Mouse (Mus musculus): ENCODE results near the gene Rpl36.
A peak's percentile ranks its signal among the peaks of the same experiment; 100 is the strongest.

Rpl36 gene

DNA sequence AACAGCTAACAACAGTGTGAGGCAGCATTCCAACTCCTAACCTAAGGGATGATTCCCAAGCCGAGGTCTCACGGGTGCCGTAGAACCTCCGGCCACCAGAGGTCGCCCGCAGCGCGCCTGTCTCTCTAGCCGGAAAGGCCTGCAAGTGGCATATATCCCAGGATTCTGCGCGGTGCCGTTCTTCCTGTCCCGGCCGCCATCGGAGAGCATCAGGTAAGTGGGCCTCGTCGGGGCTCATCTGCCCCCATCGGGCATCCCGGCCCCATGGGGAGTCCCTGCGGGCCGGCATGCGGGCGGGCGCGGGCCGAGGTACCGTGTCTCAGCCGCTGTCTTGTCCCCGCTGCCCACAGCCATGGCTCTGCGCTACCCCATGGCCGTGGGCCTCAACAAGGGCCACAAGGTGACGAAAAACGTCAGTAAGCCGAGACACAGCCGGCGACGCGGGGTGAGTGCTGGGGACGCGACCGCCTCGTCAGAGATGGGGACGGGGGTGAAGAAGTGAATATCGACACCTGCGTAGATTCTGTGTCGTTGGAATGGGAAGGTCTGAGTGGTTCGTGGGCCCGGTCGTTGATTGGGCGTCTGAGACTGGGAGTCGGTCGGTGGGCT lies at the start of gene Rpl36:
TSS of gene Rpl36 (plus strand) at position 181 of the 609 bp plus-strand sequence.
- DNase-seq (ENCODE audit: extremely low read depth, low read depth, low spot score), result no peak

GRCm38 (mm10) chr17:56566293-56566692 lies 46.9 kb upstream of the Rpl36 start:
- DNase-seq (ENCODE audit: extremely low read depth, low read depth, low spot score), result no peak

GRCm38 (mm10) chr17:56566918-56567317 lies 46.3 kb upstream of the Rpl36 start:
- no peak for DNase-seq (ENCODE audit: extremely low read depth, low read depth, low spot score)

- DNase-seq (ENCODE audit: extremely low read depth, low read depth, low spot score), result no peak
Observed at GRCm38 (mm10) chr17:56567370-56567769, 45.8 kb upstream of the Rpl36 start.

DNA sequence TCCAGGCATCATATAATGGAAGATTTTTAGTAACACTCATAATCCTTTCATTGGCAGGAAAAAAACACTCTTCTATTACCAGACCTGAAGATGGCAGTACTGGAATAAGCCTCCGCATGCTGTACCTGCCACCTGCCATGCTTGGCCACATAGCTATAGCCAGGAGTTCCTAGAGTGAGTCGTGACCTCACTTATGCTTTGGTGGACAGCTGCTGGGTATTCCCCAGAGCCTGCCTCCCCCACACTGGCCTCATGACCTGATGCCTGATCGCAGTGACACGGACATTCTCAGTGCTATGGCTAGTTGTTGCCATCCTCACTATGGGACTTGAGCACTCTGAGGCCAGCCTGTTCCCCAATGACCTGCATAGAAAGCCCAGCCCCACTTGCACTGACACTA lies 42.9 kb upstream of the Rpl36 start:
- DNase-seq (ENCODE audit: extremely low read depth, low read depth, low spot score), result no peak

- no peak for DNase-seq (ENCODE audit: extremely low read depth, low read depth, low spot score)
Observed at GRCm38 (mm10) chr17:56572154-56572553, 41.1 kb upstream of the Rpl36 start.

GRCm38 (mm10) chr17:56572939-56573338 lies 40.3 kb upstream of the Rpl36 start:
- no peak for DNase-seq (ENCODE audit: extremely low read depth, low read depth, low spot score)

DNA sequence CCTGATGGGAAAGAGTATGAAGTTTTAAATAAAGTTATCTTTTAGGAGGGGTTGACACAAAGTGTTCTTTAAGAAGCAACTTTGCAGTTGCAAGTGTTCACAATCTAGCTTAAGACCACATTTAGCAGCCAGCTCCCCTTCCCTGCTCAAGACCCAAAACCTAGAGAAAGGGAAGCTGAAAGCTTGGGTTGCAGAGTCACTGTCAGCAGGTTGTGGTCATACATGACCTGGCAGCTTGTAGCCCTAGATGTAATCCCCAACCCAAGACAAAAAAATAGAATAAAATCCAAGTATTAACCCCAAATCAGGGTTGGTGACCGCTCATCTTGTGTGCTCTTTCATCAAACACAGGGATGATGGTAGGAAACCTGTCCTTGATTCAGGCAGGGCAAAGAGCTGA lies 30.1 kb upstream of the Rpl36 start:
- DNase-seq (ENCODE audit: extremely low read depth, low read depth, low spot score), result no peak

DNA sequence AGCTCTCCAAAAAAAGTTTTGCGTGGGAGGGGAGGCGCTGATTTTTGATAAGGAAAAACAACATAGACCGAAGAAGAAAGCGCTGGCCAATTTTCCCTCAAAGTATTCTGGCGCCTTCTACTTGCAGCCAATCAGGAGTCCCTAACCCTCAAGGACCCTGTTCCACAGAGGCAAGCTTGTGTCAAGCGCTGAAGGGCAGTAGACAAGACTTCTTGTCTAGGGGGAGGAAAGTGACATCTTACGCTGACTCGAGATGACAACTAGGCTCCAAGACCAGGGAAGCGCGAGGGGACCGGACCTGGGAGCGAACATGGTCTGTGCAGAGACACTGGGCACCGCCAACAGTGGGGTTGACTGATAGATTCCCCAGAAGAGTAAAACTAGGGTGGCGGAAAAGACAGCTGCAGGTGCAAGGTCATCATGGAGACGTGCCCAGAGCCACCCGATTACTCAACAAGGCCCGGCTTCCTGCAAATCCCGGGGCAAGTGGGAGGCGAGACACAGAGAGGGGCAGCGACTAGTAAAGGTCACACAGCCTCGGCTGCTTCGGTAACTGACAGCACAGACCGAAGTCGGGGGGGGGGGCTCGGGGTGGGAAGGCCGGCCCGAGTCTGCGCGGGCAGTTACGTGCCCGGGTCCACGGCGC lies 29.5 kb upstream of the Rpl36 start:
- no peak for DNase-seq (ENCODE audit: extremely low read depth, low read depth, low spot score)

DNA sequence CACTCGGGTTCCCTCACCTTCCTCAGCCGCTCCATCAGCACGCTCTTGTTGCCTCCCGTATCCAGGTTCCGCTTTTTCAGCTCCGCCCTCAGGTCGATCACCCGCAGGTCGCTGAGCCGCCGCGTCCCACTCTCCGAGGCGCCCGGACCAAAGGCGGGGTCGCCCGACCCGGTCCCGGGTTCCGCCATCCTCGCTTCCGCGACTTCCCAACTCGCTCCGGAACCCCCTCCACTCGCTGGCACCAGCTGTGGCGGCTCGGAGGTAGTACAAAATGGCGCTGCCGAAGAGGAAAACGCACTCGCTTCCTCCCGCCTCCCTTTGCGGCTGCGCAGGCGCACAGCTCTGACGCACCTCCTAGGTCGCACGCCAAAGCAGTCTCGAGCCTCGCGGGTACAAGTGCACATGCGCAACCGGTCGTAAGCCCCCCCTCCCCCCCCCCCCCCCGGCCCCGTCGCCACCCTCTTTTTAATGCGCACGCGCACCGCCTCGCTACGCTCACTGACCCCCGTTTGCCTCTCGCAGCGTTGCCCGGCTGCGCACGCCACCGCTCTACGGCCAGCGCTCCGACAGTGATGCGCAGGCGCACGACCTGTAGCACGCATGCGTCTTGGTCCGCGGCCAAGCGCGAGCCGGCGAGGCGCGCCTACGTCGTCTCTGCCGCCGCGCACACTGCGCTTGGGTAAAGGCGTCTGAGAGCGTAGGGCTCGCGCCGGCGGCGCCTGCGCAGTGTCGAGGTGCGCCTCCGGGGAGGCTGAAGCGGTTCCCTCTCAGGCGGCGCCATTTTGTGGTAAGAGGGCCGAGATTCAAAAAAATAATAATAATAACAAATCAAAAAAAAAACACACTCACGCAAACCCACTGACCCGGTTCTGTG lies 28.7 kb upstream of the Rpl36 start, which contains the start of the genes Safb2 and Safb:
TSS of gene Safb2 (minus strand) at position 329 of the 874 bp plus-strand sequence.
TSS of gene Safb (plus strand) at position 569 of the 874 bp plus-strand sequence.
- DNase-seq (ENCODE audit: extremely low read depth, low read depth, low spot score), result peak; percentile 59

- DNase-seq (ENCODE audit: extremely low read depth, low read depth, low spot score), result no peak
Observed at GRCm38 (mm10) chr17:56585171-56585821, 27.9 kb upstream of the Rpl36 start.

GRCm38 (mm10) chr17:56587773-56588172 lies 25.4 kb upstream of the Rpl36 start:
- DNase-seq (ENCODE audit: extremely low read depth, low read depth, low spot score), result no peak

DNA sequence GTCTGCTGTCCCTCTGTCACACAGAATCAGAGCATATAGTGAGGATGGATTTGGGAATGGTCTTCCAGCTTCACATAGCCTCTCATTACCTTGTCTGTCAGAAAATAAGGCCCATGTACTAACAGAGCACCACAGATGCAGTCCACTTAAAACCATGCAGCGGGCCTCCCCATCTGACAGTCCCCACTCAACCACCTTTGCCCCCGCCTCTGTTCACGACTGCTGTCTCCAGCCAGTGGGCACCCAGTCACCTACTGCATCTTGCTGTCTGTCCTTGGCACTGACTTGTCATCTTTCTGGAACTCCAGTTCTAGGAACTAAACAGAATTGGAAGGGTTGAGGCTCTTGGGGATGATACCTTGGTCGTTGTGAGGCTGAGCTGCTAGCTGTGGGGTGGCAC lies 24.3 kb upstream of the Rpl36 start:
- no peak for DNase-seq (ENCODE audit: extremely low read depth, low read depth, low spot score)

- no peak for DNase-seq (ENCODE audit: extremely low read depth, low read depth, low spot score)
Observed at GRCm38 (mm10) chr17:56592553-56592952, 20.7 kb upstream of the Rpl36 start.

DNA sequence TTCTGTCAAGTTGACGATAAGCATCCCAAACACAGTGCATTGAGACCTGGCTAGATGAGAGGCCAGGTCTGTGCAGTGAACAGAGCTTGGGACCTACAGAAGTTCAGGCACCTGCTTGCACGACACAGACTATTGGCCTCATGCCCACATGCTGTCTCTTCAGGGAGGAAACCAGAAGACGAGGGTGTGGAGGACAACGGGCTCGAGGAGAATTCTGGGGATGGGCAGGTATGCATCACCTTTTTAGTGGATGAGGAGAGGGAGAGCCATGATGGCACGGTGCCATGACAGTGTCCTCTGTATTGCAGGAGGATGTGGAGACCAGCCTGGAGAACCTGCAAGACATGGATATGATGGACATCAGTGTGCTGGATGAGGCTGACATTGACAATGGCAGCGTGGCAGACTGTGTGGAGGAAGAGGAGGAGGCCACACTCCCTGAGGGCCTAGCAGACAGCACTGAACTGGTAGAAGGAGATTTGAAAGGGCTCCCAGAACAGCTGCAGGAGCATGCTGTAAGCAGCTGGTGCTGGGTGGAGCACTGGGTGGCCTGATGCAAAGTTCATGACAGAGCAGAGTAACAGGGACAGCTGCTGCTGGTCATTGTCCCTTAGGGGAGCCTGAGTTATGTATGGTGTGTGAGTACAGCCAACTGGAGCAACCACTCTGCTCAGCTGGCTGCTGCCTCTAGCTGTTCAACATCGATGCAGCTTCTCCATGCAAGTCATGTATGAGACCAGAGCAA lies 19.5 kb upstream of the Rpl36 start:
- DNase-seq (ENCODE audit: extremely low read depth, low read depth, low spot score), result no peak

GRCm38 (mm10) chr17:56603186-56604069 lies 9.8 kb upstream of the Rpl36 start:
- DNase-seq (ENCODE audit: extremely low read depth, low read depth, low spot score), result no peak

DNA sequence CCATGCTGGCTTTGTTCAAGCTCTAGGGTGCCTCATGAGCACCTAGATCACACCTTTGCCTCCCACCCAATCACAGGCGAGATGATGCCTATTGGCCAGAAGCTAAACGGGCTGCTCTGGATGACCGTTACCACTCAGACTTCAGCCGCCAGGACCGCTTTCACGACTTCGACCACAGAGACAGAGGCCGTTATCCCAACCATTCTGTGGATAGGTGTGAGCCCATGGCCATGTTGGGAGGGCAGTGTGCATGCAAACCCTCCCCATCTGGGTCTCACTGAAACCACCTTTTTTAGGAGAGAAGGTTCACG lies 9.2 kb upstream of the Rpl36 start:
- DNase-seq (ENCODE audit: extremely low read depth, low read depth, low spot score), result no peak

GRCm38 (mm10) chr17:56604422-56604821 lies 8.8 kb upstream of the Rpl36 start:
- no peak for DNase-seq (ENCODE audit: extremely low read depth, low read depth, low spot score)

GRCm38 (mm10) chr17:56605431-56605830 lies 7.8 kb upstream of the Rpl36 start:
- DNase-seq (ENCODE audit: extremely low read depth, low read depth, low spot score), result no peak
